ENCODE assay signal across 24 mouse cellular contexts in the genomic region with DNA sequence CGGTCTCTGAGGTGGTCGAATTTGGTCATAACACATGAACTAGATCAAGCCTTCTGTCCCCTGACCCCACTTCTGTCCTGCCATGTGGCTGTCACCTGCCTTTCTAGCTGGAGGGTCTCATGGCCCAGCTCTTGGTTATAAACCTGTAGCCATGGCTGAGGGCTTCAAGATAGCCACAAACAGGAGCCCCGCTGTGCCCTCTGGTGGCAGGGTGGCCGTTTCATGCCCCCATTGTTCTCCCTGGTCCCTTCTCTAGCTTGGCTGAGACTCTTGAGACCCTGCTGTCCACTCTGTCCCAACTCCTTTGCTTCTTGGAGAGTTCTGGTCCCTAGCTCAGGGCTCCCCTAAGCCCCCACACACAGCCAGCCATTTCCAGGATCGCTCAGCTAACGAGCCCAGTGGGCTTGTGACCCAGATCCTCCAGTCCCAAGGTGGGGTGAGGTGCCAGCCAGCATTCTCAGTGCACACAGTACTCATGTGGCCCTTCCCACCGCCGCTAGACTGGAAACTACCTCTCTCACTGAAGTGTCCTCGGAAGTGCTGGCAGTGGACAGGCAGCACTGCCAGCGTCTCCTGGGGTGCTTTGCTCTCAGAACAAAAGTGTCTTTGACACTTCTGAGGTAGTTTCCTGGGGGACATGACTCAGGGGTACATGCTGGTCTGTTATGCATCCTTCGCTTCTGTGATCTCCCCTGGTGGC. TPM values are rescaled to one million over a fixed set of nuclear protein-coding genes. Genes with fewer than 3 reads are reported as not detected.
DNase-seq lines count a peak whose midpoint lies in the region; ATAC-seq and TF ChIP-seq lines count a peak whose summit lies in the region.
"Had no signal": no experiment of that assay in that cellular context is flagged by ENCODE, and none has a peak within 500 bp of the region (broad histone marks: within the 10 kb centered on the region; RNA-seq: fewer than 3 reads in every experiment).

No protein-coding gene starts in this region.

- H3K4me3 ChIP-seq in hindbrain, embryonic 10.5 days = no peak overlapping the region
- H3K4me3 ChIP-seq in hindbrain, embryonic 13.5 days = no peak overlapping the region
- no peak overlapping the region for H3K4me3 ChIP-seq in spleen, adult 2 months (ENCODE audit: extremely low read depth, insufficient read depth, insufficient read length)
- H3K4me3 ChIP-seq in lung, embryonic 14.5 days (ENCODE audit: low read depth, low read length) = no peak overlapping the region
- no peak overlapping the region for H3K4me3 ChIP-seq in stomach, postnatal 0 days (ENCODE audit: low read depth, low read length)
- H3K4me3 ChIP-seq: embryonic facial prominence, embryonic 12.5 days; limb, embryonic 13.5 days; myocyte had no signal

- ATAC-seq in hindbrain, embryonic 13.5 days (ENCODE audit: low FRiP score) = no peak
- ATAC-seq in lung, embryonic 14.5 days (ENCODE audit: insufficient read depth) = no peak
- no peak for ATAC-seq in stomach, postnatal 0 days (ENCODE audit: low FRiP score, low TSS enrichment)
- no peak for ATAC-seq in megakaryocyte progenitor cell, adult 5-6 weeks (replicated peaks; ENCODE audit: poor library complexity)
- ATAC-seq: forebrain, embryonic 16.5 days had no signal

- H3K27ac ChIP-seq in hindbrain, embryonic 10.5 days = 0 out of 2 replicates have a peak overlapping the region, but pooled peaks have one; percentile 16
- H3K27ac ChIP-seq in hindbrain, embryonic 13.5 days = no peak overlapping the region
- H3K27ac ChIP-seq in spleen, adult 2 months (ENCODE audit: insufficient read depth, low read length) = no peak overlapping the region
- no peak overlapping the region for H3K27ac ChIP-seq in lung, embryonic 14.5 days (ENCODE audit: low read depth)
- no peak overlapping the region for H3K27ac ChIP-seq in stomach, postnatal 0 days (replicated peaks)
- H3K27ac ChIP-seq: embryonic facial prominence, embryonic 12.5 days; hindbrain, embryonic 14.5 days; limb, embryonic 13.5 days had no signal

- H3K9me3 ChIP-seq in hindbrain, embryonic 10.5 days = no peaks in the 10 kb centered on the region
- no peaks in the 10 kb centered on the region for H3K9me3 ChIP-seq in hindbrain, embryonic 13.5 days
- no peaks in the 10 kb centered on the region for H3K9me3 ChIP-seq in lung, embryonic 14.5 days (ENCODE audit: low read depth, low read length)
- no peaks in the 10 kb centered on the region for H3K9me3 ChIP-seq in stomach, postnatal 0 days (ENCODE audit: control insufficient read depth, low read length)
- H3K9me3 ChIP-seq: embryonic facial prominence, embryonic 12.5 days; limb, embryonic 13.5 days had no signal

- no peak for TF ChIP-seq POLR2A in spleen, adult 2 months (IDR thresholded peaks at IDR 0.05; ENCODE audit: low read depth, low read length)

- no peak overlapping the region for H3K4me2 ChIP-seq in hindbrain, embryonic 13.5 days
- no peak overlapping the region for H3K4me2 ChIP-seq in lung, embryonic 14.5 days
- H3K4me2 ChIP-seq in stomach, postnatal 0 days (replicated peaks; ENCODE audit: low read depth) = no peak overlapping the region
- H3K4me2 ChIP-seq: embryonic facial prominence, embryonic 12.5 days; hindbrain, embryonic 14.5 days; limb, embryonic 13.5 days; midbrain, embryonic 11.5 days had no signal

- H3K4me1 ChIP-seq in hindbrain, embryonic 10.5 days (replicated peaks) = no peaks in the 10 kb centered on the region
- no peaks in the 10 kb centered on the region for H3K4me1 ChIP-seq in hindbrain, embryonic 13.5 days (replicated peaks)
- no peaks in the 10 kb centered on the region for H3K4me1 ChIP-seq in spleen, adult 2 months (ENCODE audit: control insufficient read depth, insufficient read depth, insufficient read length)
- no peaks in the 10 kb centered on the region for H3K4me1 ChIP-seq in lung, embryonic 14.5 days (ENCODE audit: insufficient read depth)
- H3K4me1 ChIP-seq in stomach, postnatal 0 days (replicated peaks; ENCODE audit: control insufficient read depth, insufficient read depth) = no peaks in the 10 kb centered on the region
- H3K4me1 ChIP-seq: embryonic facial prominence, embryonic 12.5 days; limb, embryonic 13.5 days had no signal

- TF ChIP-seq EP300 in stomach, postnatal 0 days (optimal IDR thresholded peaks at IDR 0.05) = no peak

- DNase-seq in hindbrain, embryonic 10.5 days (ENCODE audit: low spot score) = no peak
- no peak for DNase-seq in spleen, adult 2 months (ENCODE audit: low read depth in 1 of 2, low spot score in 2 of 2)
- no peak for DNase-seq in spleen, postnatal 4 days (ENCODE audit: low spot score in 2 of 2)
- DNase-seq in lung, embryonic 14.5 days = no peak
- DNase-seq in stomach, postnatal 0 days (ENCODE audit: low spot score) = no peak
- DNase-seq: adrenal gland, postnatal 14 days; cerebellum, adult 18-20 months; cerebellum, postnatal 36 days; heart, adult 18-20 months; kidney, adult 11 months; kidney, postnatal 14 days; retina, postnatal 1 day; right cerebral cortex, postnatal 4 days had no signal

- 0 out of 2 replicates have a peak, but pooled peaks have one; percentile 19 for TF ChIP-seq CTCF in spleen, adult 2 months (IDR thresholded peaks at IDR 0.05; ENCODE audit: extremely low read depth, insufficient read depth, insufficient read length, insufficient replicate concordance)
- TF ChIP-seq CTCF in lung, embryonic 14.5 days (IDR thresholded peaks at IDR 0.05; ENCODE audit: low read depth) = 0 out of 2 replicates have a peak, but pooled peaks have one; percentile 24
- TF ChIP-seq CTCF in stomach, postnatal 0 days (IDR thresholded peaks at IDR 0.05; ENCODE audit: low read depth) = peak; percentile 47

- no peaks in the 10 kb centered on the region for H3K27me3 ChIP-seq in hindbrain, embryonic 10.5 days (ENCODE audit: insufficient read depth, poor library complexity, severe bottlenecking)
- no peaks in the 10 kb centered on the region for H3K27me3 ChIP-seq in hindbrain, embryonic 13.5 days
- H3K27me3 ChIP-seq in spleen, adult 2 months (ENCODE audit: control insufficient read depth, insufficient read depth, low read length) = no peaks in the 10 kb centered on the region
- H3K27me3 ChIP-seq in lung, embryonic 14.5 days (ENCODE audit: insufficient read depth, low read length) = no peaks in the 10 kb centered on the region
- no peaks in the 10 kb centered on the region for H3K27me3 ChIP-seq in stomach, postnatal 0 days (ENCODE audit: control insufficient read depth, insufficient read depth, low read length)
- H3K27me3 ChIP-seq: embryonic facial prominence, embryonic 12.5 days; limb, embryonic 13.5 days had no signal

- no peak overlapping the region for H3K9ac ChIP-seq in hindbrain, embryonic 13.5 days
- H3K9ac ChIP-seq in lung, embryonic 14.5 days = no peak overlapping the region
- no peak overlapping the region for H3K9ac ChIP-seq in stomach, postnatal 0 days (ENCODE audit: low read length)
- H3K9ac ChIP-seq: embryonic facial prominence, embryonic 12.5 days; hindbrain, embryonic 14.5 days; limb, embryonic 13.5 days had no signal

- H3K36me3 ChIP-seq in hindbrain, embryonic 10.5 days = peaks cover 89% of the 10 kb centered on the region
- H3K36me3 ChIP-seq in hindbrain, embryonic 13.5 days = peaks cover 84% of the 10 kb centered on the region
- H3K36me3 ChIP-seq in spleen, adult 2 months (ENCODE audit: control insufficient read depth, insufficient read depth, low read length) = peaks cover 32% of the 10 kb centered on the region
- peaks cover 41% of the 10 kb centered on the region for H3K36me3 ChIP-seq in lung, embryonic 14.5 days (ENCODE audit: insufficient read depth)
- H3K36me3 ChIP-seq in stomach, postnatal 0 days (ENCODE audit: control insufficient read depth, insufficient read depth, low read length) = peaks cover 19% of the 10 kb centered on the region

- 81% methylated on average over 11 of the region's 11 CpGs for WGBS in hindbrain, embryonic 10.5 days
- 77% methylated on average over 11 of the region's 11 CpGs for WGBS in hindbrain, embryonic 13.5 days
- WGBS in spleen, adult 2 months = 92% methylated on average over 11 of the region's 11 CpGs
- WGBS in lung, embryonic 14.5 days = 75% methylated on average over 11 of the region's 11 CpGs
- WGBS in stomach, postnatal 0 days = 85% methylated on average over 11 of the region's 11 CpGs

RNA-seq across cellular contexts. Expression of a gene that starts 10.5 kb away (rescaled TPM):
- 0.09 and 0.26 TPM in 2 replicates for polyA plus RNA-seq in hindbrain, embryonic 10.5 days (2016; fragmentation: Nextera tagmentation; extraction: Ambion mirVana)
- polyA plus RNA-seq in hindbrain, embryonic 13.5 days (2015; fragmentation: Nextera tagmentation; extraction: Ambion mirVana) = 0.04 and 0.09 TPM in 2 replicates
- 3.9 and 6.9 TPM in 2 replicates for polyA plus RNA-seq in spleen, adult 2 months (2012; rRNA removed)
- 23.8 and 26.7 TPM in 2 replicates for polyA plus RNA-seq in lung, embryonic 14.5 days (2014; fragmentation: Nextera tagmentation; extraction: Ambion mirVana)
- polyA plus RNA-seq in stomach, postnatal 0 days (2015; fragmentation: Nextera tagmentation; extraction: Ambion mirVana) = 22.8 and 27.7 TPM in 2 replicates
- total RNA-seq in megakaryocyte progenitor cell, adult 5-6 weeks (2015) = not detected in 2 replicates
- not detected in 2 replicates for total RNA-seq in megakaryocyte progenitor cell, adult 5-6 weeks (2017)
- total RNA-seq: gastrocnemius, adult 8-10 months; neutrophil, adult 5-6 weeks had no signal
- polyA plus RNA-seq: forebrain, embryonic 16.5 days; hindbrain, embryonic 14.5 days; midbrain, embryonic 11.5 days; myocyte had no signal

RNA-seq across cellular contexts. Expression of a gene that starts 26.5 kb away (rescaled TPM):
- 1.1 and 1.8 TPM in 2 replicates for polyA plus RNA-seq in hindbrain, embryonic 10.5 days (2016; fragmentation: Nextera tagmentation; extraction: Ambion mirVana)
- polyA plus RNA-seq in hindbrain, embryonic 13.5 days (2015; fragmentation: Nextera tagmentation; extraction: Ambion mirVana) = not detected in 2 replicates
- not detected in 2 replicates for polyA plus RNA-seq in spleen, adult 2 months (2012; rRNA removed)
- polyA plus RNA-seq in lung, embryonic 14.5 days (2014; fragmentation: Nextera tagmentation; extraction: Ambion mirVana) = 1.5 and 1.8 TPM in 2 replicates
- polyA plus RNA-seq in stomach, postnatal 0 days (2015; fragmentation: Nextera tagmentation; extraction: Ambion mirVana) = 27.4 and 56.0 TPM in 2 replicates
- 0.59 and 1.4 TPM in 2 replicates for total RNA-seq in megakaryocyte progenitor cell, adult 5-6 weeks (2015)
- total RNA-seq in megakaryocyte progenitor cell, adult 5-6 weeks (2017) = 0.17 and 1.0 TPM in 2 replicates
- total RNA-seq: adrenal gland, postnatal 14 days; gastrocnemius, adult 8-10 months; heart, adult 18-20 months had no signal
- polyA plus RNA-seq: forebrain, embryonic 16.5 days; hindbrain, embryonic 14.5 days; myocyte had no signal

RNA-seq across cellular contexts. Expression of a gene that starts 33.2 kb away (rescaled TPM):
- polyA plus RNA-seq in hindbrain, embryonic 10.5 days (2016; fragmentation: Nextera tagmentation; extraction: Ambion mirVana) = 34.8 and 38.1 TPM in 2 replicates
- polyA plus RNA-seq in hindbrain, embryonic 13.5 days (2015; fragmentation: Nextera tagmentation; extraction: Ambion mirVana) = 25.6 and 28.3 TPM in 2 replicates
- polyA plus RNA-seq in spleen, adult 2 months (2012; rRNA removed) = 25.6 and 32.8 TPM in 2 replicates
- 21.4 and 24.4 TPM in 2 replicates for polyA plus RNA-seq in lung, embryonic 14.5 days (2014; fragmentation: Nextera tagmentation; extraction: Ambion mirVana)
- polyA plus RNA-seq in stomach, postnatal 0 days (2015; fragmentation: Nextera tagmentation; extraction: Ambion mirVana) = 13.5 and 16.2 TPM in 2 replicates
- 12.9 and 13.7 TPM in 2 replicates for total RNA-seq in megakaryocyte progenitor cell, adult 5-6 weeks (2015)
- total RNA-seq in megakaryocyte progenitor cell, adult 5-6 weeks (2017) = 4.7 and 5.5 TPM in 2 replicates

RNA-seq across cellular contexts. Expression of a gene that starts 47.9 kb away (rescaled TPM):
- polyA plus RNA-seq in hindbrain, embryonic 10.5 days (2016; fragmentation: Nextera tagmentation; extraction: Ambion mirVana) = not detected in 2 replicates
- polyA plus RNA-seq in hindbrain, embryonic 13.5 days (2015; fragmentation: Nextera tagmentation; extraction: Ambion mirVana) = 0.17 TPM in 1 of 2 replicates, not detected in the other
- not detected in 2 replicates for polyA plus RNA-seq in spleen, adult 2 months (2012; rRNA removed)
- not detected in 2 replicates for polyA plus RNA-seq in lung, embryonic 14.5 days (2014; fragmentation: Nextera tagmentation; extraction: Ambion mirVana)
- 0.07 TPM in 1 of 2 replicates, not detected in the other for polyA plus RNA-seq in stomach, postnatal 0 days (2015; fragmentation: Nextera tagmentation; extraction: Ambion mirVana)
- total RNA-seq in megakaryocyte progenitor cell, adult 5-6 weeks (2015) = 0.10 TPM in 1 of 2 replicates, not detected in the other
- not detected in 2 replicates for total RNA-seq in megakaryocyte progenitor cell, adult 5-6 weeks (2017)
- total RNA-seq: adrenal gland, postnatal 14 days; gastrocnemius, adult 8-10 months; heart, adult 18-20 months; neutrophil, adult 5-6 weeks had no signal
- polyA plus RNA-seq: forebrain, embryonic 16.5 days; heart, embryonic 16.5 days; hindbrain, embryonic 14.5 days; midbrain, embryonic 11.5 days had no signal

RNA-seq across cellular contexts. Expression of a gene that starts 53.4 kb away (rescaled TPM):
- polyA plus RNA-seq in hindbrain, embryonic 10.5 days (2016; fragmentation: Nextera tagmentation; extraction: Ambion mirVana) = 1.3 and 1.6 TPM in 2 replicates
- polyA plus RNA-seq in hindbrain, embryonic 13.5 days (2015; fragmentation: Nextera tagmentation; extraction: Ambion mirVana) = 0.61 and 1.4 TPM in 2 replicates
- polyA plus RNA-seq in spleen, adult 2 months (2012; rRNA removed) = 2.0 and 2.4 TPM in 2 replicates
- polyA plus RNA-seq in lung, embryonic 14.5 days (2014; fragmentation: Nextera tagmentation; extraction: Ambion mirVana) = 3.2 and 3.8 TPM in 2 replicates
- 1.7 and 2.2 TPM in 2 replicates for polyA plus RNA-seq in stomach, postnatal 0 days (2015; fragmentation: Nextera tagmentation; extraction: Ambion mirVana)
- 3.3 and 6.8 TPM in 2 replicates for total RNA-seq in megakaryocyte progenitor cell, adult 5-6 weeks (2015)
- 2.0 and 2.3 TPM in 2 replicates for total RNA-seq in megakaryocyte progenitor cell, adult 5-6 weeks (2017)

Comparison
In these comparisons a context has a peak if more than half of its experiments do, and no peak if none do; other contexts are left out.
1. RNA of a gene that starts 26.5 kb away (polyA plus RNA-seq): 27.4 to 56.0 TPM in stomach, postnatal 0 days; 1.1 to 1.8 TPM in hindbrain, embryonic 10.5 days, 1.5 to 1.8 TPM in lung, embryonic 14.5 days, not detected in hindbrain, embryonic 13.5 days and not detected in spleen, adult 2 months; every median in the first group is over 10 times any median in the second.
2. Peak in every context shown above with its lines, with median percentiles within 50 percentile points of each other: CTCF ChIP-seq.